Mouse (Mus musculus) heart, embryonic 16.5 days (tissue): Measurements from ENCODE around the gene 3110040N11Rik. TPM values are rescaled to one million over a fixed set of nuclear protein-coding genes. Genes with fewer than 3 reads are reported as not detected.
"Not testable (repeated sequence)": the region's sequence is repeated elsewhere in the genome, so short reads cannot be mapped to it uniquely, and the experiment has no call there.

Source experiments
- ATAC-seq: fragments of 200-750 bp; cut with Nextera tagmentation; replicated peaks from 2 replicates; pipeline ENCODE4 v1.8.0; 2017; ENCODE audit warnings: moderate number of reproducible peaks; ENCODE audit not compliant: insufficient read depth, low FRiP score; ENCODE audit errors: extremely low read depth
- H3K27ac ChIP-seq: fragments of 300-500 bp; sonication (generic); 2 replicates; pipeline ENCODE4 v1.5.1; 2014; ENCODE audit warnings: mild to moderate bottlenecking, low read length, control low read depth, moderate library complexity
- H3K27me3 ChIP-seq: fragments of 300-500 bp; sonication (generic); 2 replicates; pipeline ENCODE4 v1.6.1; 2014; ENCODE audit warnings: low read length, mixed read lengths; ENCODE audit not compliant: control insufficient read depth, insufficient read depth
- H3K36me3 ChIP-seq: fragments of 300-500 bp; sonication (generic); 2 replicates; pipeline ENCODE4 v1.6.1; 2014; ENCODE audit not compliant: control insufficient read depth, insufficient read depth
- H3K4me1 ChIP-seq: fragments of 300-500 bp; sonication (generic); 2 replicates; pipeline ENCODE4 v1.6.1; 2014; ENCODE audit warnings: low read length, mixed read lengths; ENCODE audit not compliant: control insufficient read depth, insufficient read depth
- H3K4me2 ChIP-seq: fragments of 300-500 bp; sonication (generic); 2 replicates; pipeline ENCODE4 v1.6.1; 2014; ENCODE audit warnings: low read depth, mild to moderate bottlenecking, control low read depth, low read length
- H3K4me3 ChIP-seq: fragments of 300-500 bp; sonication (generic); 2 replicates; pipeline ENCODE4 v1.5.1; 2014; ENCODE audit warnings: mild to moderate bottlenecking, control low read depth, low read length
- H3K9ac ChIP-seq: fragments of 300-500 bp; sonication (generic); 2 replicates; pipeline ENCODE4 v1.6.1; 2014; ENCODE audit warnings: low read length, control low read depth
- H3K9me3 ChIP-seq: fragments of 300-500 bp; sonication (generic); replicated peaks from 2 replicates; pipeline ENCODE4 v1.6.1; 2016; ENCODE audit warnings: low read length; ENCODE audit not compliant: control insufficient read depth
- WGBS: fragments of 180-500 bp; shearing (Covaris S2); extraction: QIAGEN DNeasy Blood & Tissue Kit; methylation state at CpG from one replicate; pipeline ENCODE4 v1.1.7; 2014; 5-methylcytosine and 5-hydroxymethylcytosine counted together
- polyA plus RNA-seq: library from polyadenylated mRNA; unstranded; fragments of >200 nt; fragmentation: Nextera tagmentation; extraction: Ambion mirVana; gene quantifications from 2 replicates; pipeline ENCODE4 v1.2.1, GENCODE M21; 2015

Gene 3110040N11Rik
- polyA plus RNA-seq: 35.6 and 42.4 TPM in 2 replicates

- H3K9ac ChIP-seq: peak within 1 kb of the TSS; percentile 84
- H3K4me2 ChIP-seq: peak within 1 kb of the TSS; percentile 63
- H3K4me3 ChIP-seq: peak within 1 kb of the TSS; percentile 72
- no peaks in the 10 kb centered on the region for H3K27me3 ChIP-seq
- peaks cover 8% of the 10 kb centered on the region for H3K4me1 ChIP-seq
- H3K36me3 ChIP-seq: peaks cover 19% of the 10 kb centered on the region
- no peaks in the 10 kb centered on the region for H3K9me3 ChIP-seq
- under 1% methylated on average over 38 of the region's 38 CpGs for WGBS
- ATAC-seq: peak; percentile 92
- peak within 1 kb of the TSS; percentile 97 for H3K27ac ChIP-seq
Measured at GRCm38 (mm10) chr7:81789095-81789757, at the start of gene 3110040N11Rik. Gene 3110040N11Rik (minus strand): TSS chr7:81789478.

GRCm38 (mm10) chr7:81837771-81838170 lies 48.5 kb upstream of the 3110040N11Rik start:
- not testable (repeated sequence) for H3K9ac ChIP-seq, H3K36me3 ChIP-seq, ATAC-seq, H3K4me1 ChIP-seq, H3K27me3 ChIP-seq, H3K4me2 ChIP-seq, H3K4me3 ChIP-seq, H3K27ac ChIP-seq, H3K9me3 ChIP-seq
- WGBS: 73% methylated on average over 5 of the region's 5 CpGs

- Histone ChIP-seq H3K4me1 (no peaks in the 10 kb centered on the region), H3K4me2 (no peak overlapping the region), H3K4me3 (no peak overlapping the region), H3K9me3 (no peaks in the 10 kb centered on the region), H3K9ac (no peak overlapping the region), H3K36me3 (no peaks in the 10 kb centered on the region), H3K27me3 (no peaks in the 10 kb centered on the region), H3K27ac (no peak overlapping the region)
- WGBS: 89% methylated on average over 5 of the region's 5 CpGs
- no peak for ATAC-seq
Measured at GRCm38 (mm10) chr7:81835430-81835829, 46.2 kb upstream of the 3110040N11Rik start.

- no peaks in the 10 kb centered on the region for H3K27me3 ChIP-seq
- H3K36me3 ChIP-seq: no peaks in the 10 kb centered on the region
- H3K9me3 ChIP-seq: no peaks in the 10 kb centered on the region
- H3K4me3 ChIP-seq: no peak overlapping the region
- ATAC-seq: no peak
- no peak overlapping the region for H3K4me2 ChIP-seq
- no peak overlapping the region for H3K27ac ChIP-seq
- no peak overlapping the region for H3K9ac ChIP-seq
- peaks cover 2% of the 10 kb centered on the region; the same call in 1 of the 2 replicates for H3K4me1 ChIP-seq
Measured at GRCm38 (mm10) chr7:81834847-81835246, 45.6 kb upstream of the 3110040N11Rik start.

GRCm38 (mm10) chr7:81829379-81829894 lies 40.2 kb upstream of the 3110040N11Rik start, which contains the start of gene Btbd1:
Gene Btbd1 (minus strand): TSS chr7:81829431.
- peak within 1 kb of the TSS; percentile 77 for H3K4me3 ChIP-seq
- H3K9ac ChIP-seq: peak within 1 kb of the TSS; percentile 90
- H3K36me3 ChIP-seq: no peaks in the 10 kb centered on the region
- H3K27ac ChIP-seq: peak within 1 kb of the TSS; percentile 97
- peak within 1 kb of the TSS; percentile 88 for H3K4me2 ChIP-seq
- WGBS: under 1% methylated on average over 56 of the region's 58 CpGs
- peaks cover 37% of the 10 kb centered on the region for H3K4me1 ChIP-seq
- no peaks in the 10 kb centered on the region for H3K27me3 ChIP-seq
- peak; percentile 94 for ATAC-seq
- H3K9me3 ChIP-seq: no peaks in the 10 kb centered on the region

GRCm38 (mm10) chr7:81828681-81829378 lies 39.6 kb upstream of the 3110040N11Rik start:
- Histone ChIP-seq H3K9ac (peak overlapping the region; percentile 90), H3K27ac (peak overlapping the region; percentile 97), H3K36me3 (no peaks in the 10 kb centered on the region), H3K4me1 (peaks cover 43% of the 10 kb centered on the region), H3K27me3 (no peaks in the 10 kb centered on the region), H3K9me3 (no peaks in the 10 kb centered on the region), H3K4me3 (peak overlapping the region; percentile 77), H3K4me2 (peak overlapping the region; percentile 88)
- ATAC-seq: peak; percentile 52
- under 1% methylated on average over 88 of the region's 91 CpGs for WGBS

GRCm38 (mm10) chr7:81827806-81828667 lies 38.8 kb upstream of the 3110040N11Rik start:
- Histone ChIP-seq H3K9ac (peak overlapping the region; percentile 90), H3K9me3 (no peaks in the 10 kb centered on the region), H3K4me1 (peaks cover 45% of the 10 kb centered on the region), H3K4me3 (peak overlapping the region; percentile 77), H3K4me2 (peak overlapping the region; percentile 88), H3K27ac (peak overlapping the region; percentile 97), H3K27me3 (no peaks in the 10 kb centered on the region), H3K36me3 (no peaks in the 10 kb centered on the region)
- no peak for ATAC-seq
- 20% methylated on average over 17 of the region's 17 CpGs for WGBS

- H3K27ac ChIP-seq: peak overlapping the region; percentile 47
- peaks cover 45% of the 10 kb centered on the region for H3K4me1 ChIP-seq
- H3K4me3 ChIP-seq: peak overlapping the region; percentile 30
- H3K27me3 ChIP-seq: no peaks in the 10 kb centered on the region
- H3K9ac ChIP-seq: peak overlapping the region; percentile 49; the same call in 1 of the 2 replicates
- no peaks in the 10 kb centered on the region for H3K9me3 ChIP-seq
- peak overlapping the region; percentile 58 for H3K4me2 ChIP-seq
- WGBS: 10% methylated on average over 3 of the region's 3 CpGs
- no peak for ATAC-seq
- no peaks in the 10 kb centered on the region for H3K36me3 ChIP-seq
Measured at GRCm38 (mm10) chr7:81825381-81825780, 36.1 kb upstream of the 3110040N11Rik start.
